Mouse (Mus musculus): ENCODE measurements at regions not wholly inside any gene's neighbourhood (a gene's known extent, or its start where the extent isn't known, plus 50 kb on each side); places are given as distances from the start of the nearest gene placed in this dataset.

DNA sequence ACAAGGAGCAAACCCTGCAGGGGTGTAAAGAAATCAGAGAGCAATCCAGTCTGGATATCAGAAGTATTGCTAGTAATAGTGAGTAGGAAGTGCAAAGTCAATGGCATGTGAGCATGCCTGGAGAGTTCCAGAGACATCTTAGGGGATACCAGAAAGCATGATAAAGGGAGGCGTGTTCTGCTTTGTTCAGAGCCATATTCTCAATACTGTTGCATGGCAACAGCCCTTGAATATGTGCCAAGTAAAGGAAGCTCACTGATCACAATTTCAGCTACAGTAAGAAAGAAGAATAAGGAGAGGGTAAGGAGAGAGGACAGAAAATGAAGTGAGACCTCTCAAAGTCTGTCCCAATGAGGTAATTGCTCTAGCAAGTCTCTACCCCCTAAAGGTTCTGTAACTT is 92.1 kb upstream of the Thrb start:
- TF ChIP-seq CTCF (IDR thresholded peaks at IDR 0.05; ENCODE audit: low read depth) (no peak), EP300 (IDR thresholded peaks at IDR 0.05; ENCODE audit: low read depth) (no peak)
